Mouse (Mus musculus) megakaryocyte progenitor cell, adult 5-6 weeks (primary cell): ENCODE measurements around the gene Rab4a. TPM values are rescaled to one million over a fixed set of nuclear protein-coding genes. Genes with fewer than 3 reads are reported as not detected.

Experiments used
- ATAC-seq: replicated peaks from 2 replicates; pipeline ENCODE4 v1.8.0; 2016; ENCODE audit warnings: mild to moderate bottlenecking, moderate TSS enrichment, inconsistent platforms; ENCODE audit not compliant: poor library complexity
- total RNA-seq, 2 experiments: library from RNA; stranded (forward) in 1 of 2; stranded (reverse) in 1 of 2; fragments of 157-497, 149-512 nt in 1 of 2; fragments of 200-1000 nt in 1 of 2; gene quantifications; 2 replicates each; pipeline versions ENCODE4 v1.2.3 to v1.2.4; 2015 to 2017

Rab4a gene
- total RNA-seq (2015), result 5.3 and 12.5 TPM in 2 replicates
- total RNA-seq (2017), result 5.2 and 5.9 TPM in 2 replicates

- peak; percentile 68 for ATAC-seq
Measured at GRCm38 (mm10) chr8:123805718-123806373, at the start of gene Rab4a. Gene Rab4a (plus strand): TSS chr8:123805985.

GRCm38 (mm10) chr8:123756901-123757300 lies 48.9 kb upstream of the Rab4a start:
- ATAC-seq, result no peak

GRCm38 (mm10) chr8:123758935-123759334 lies 46.9 kb upstream of the Rab4a start:
- ATAC-seq, result no peak

- no peak for ATAC-seq
Measured at GRCm38 (mm10) chr8:123759933-123760332, 45.9 kb upstream of the Rab4a start.

- no peak for ATAC-seq
Measured at GRCm38 (mm10) chr8:123760579-123760978, 45.2 kb upstream of the Rab4a start.

GRCm38 (mm10) chr8:123761266-123761882 lies 44.4 kb upstream of the Rab4a start:
- ATAC-seq, result no peak

- ATAC-seq, result no peak
Measured at GRCm38 (mm10) chr8:123761883-123762270, 43.9 kb upstream of the Rab4a start.

GRCm38 (mm10) chr8:123763355-123763754 lies 42.4 kb upstream of the Rab4a start:
- peak; percentile 42; the same call in 1 of the 2 replicates for ATAC-seq

GRCm38 (mm10) chr8:123764671-123765070 lies 41.1 kb upstream of the Rab4a start:
- no peak for ATAC-seq

- no peak for ATAC-seq
Measured at GRCm38 (mm10) chr8:123766516-123766915, 39.3 kb upstream of the Rab4a start.

- ATAC-seq, result no peak
Measured at GRCm38 (mm10) chr8:123767874-123768273, 37.9 kb upstream of the Rab4a start.

GRCm38 (mm10) chr8:123768492-123769356 lies 37.1 kb upstream of the Rab4a start:
- peak; percentile 96 for ATAC-seq

GRCm38 (mm10) chr8:123773468-123773867 lies 32.3 kb upstream of the Rab4a start:
- ATAC-seq, result no peak

GRCm38 (mm10) chr8:123774491-123774890 lies 31.3 kb upstream of the Rab4a start:
- ATAC-seq, result no peak

GRCm38 (mm10) chr8:123777319-123777718 lies 28.5 kb upstream of the Rab4a start:
- ATAC-seq, result no peak

GRCm38 (mm10) chr8:123780471-123780870 lies 25.3 kb upstream of the Rab4a start:
- no peak for ATAC-seq

- ATAC-seq, result no peak
Measured at GRCm38 (mm10) chr8:123781256-123781655, 24.5 kb upstream of the Rab4a start.

GRCm38 (mm10) chr8:123783525-123784249 lies 22.1 kb upstream of the Rab4a start:
- peak; percentile 97 for ATAC-seq

GRCm38 (mm10) chr8:123786166-123786565 lies 19.6 kb upstream of the Rab4a start:
- ATAC-seq, result no peak

- ATAC-seq, result no peak
Measured at GRCm38 (mm10) chr8:123786644-123787043, 19.1 kb upstream of the Rab4a start.
